Mouse (Mus musculus): Measurements from ENCODE around the gene Ddx20.

The Ddx20 gene

DNA sequence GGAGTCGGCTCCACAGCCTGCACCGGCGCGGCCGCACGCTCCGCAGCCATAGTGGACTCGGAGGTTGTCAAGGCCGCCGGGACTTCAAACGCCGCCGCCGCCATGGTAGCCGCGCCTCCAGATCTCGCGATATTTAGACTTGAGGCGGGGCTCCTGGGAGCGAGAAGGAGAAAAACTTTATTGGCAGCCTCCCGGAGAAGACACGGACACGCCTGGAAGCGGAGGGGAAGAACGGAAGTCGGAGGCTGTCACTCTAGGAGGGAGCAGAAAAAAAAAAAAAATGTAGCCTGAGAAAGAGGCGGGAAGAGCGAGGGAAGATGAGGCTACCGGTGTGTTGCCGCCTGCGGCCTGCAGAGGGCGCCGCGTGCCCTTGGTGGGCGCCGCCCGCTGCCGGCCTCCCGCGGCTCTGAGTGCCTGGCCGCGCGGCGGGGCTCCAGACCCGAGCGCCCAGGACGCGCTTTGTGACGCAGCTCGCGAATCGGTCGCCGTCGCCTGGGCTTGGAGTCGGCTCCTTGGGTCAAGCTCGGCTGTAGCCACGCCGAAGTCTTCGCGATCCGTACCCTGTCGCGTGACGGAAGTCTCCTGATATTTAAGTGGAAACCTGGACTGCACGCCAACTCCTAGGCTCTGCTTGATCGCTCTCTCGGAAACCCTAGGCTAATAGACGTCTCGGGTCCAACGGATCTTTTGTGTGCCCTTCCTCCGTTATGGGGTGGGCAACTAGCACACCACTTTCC lies at the start of gene Ddx20:
Gene Ddx20, minus strand, starts transcription at position 251 of the 737 bp plus-strand sequence.
- peak; percentile 97 for DNase-seq (ENCODE audit: low read depth, low spot score)

DNA sequence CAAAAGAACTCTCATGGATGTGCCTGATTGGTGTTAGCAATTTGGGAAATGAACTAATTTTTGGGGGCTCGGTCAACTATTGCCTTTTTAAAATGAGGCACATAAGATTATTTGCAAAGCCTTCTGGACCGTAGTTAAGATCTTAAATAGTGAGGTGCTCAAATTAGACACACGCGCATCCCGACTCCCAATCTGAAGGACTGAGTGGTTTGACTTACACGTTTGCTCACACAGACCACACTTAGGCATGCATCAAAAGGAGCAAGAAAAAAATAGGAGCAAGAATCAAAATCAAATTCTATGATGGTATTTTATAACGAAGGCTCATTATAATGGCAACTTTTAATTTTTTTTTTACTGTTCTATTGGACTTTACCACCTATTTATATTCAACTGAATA lies 49.7 kb upstream of the Ddx20 start:
- no peak for DNase-seq (ENCODE audit: low read depth, low spot score)

DNA sequence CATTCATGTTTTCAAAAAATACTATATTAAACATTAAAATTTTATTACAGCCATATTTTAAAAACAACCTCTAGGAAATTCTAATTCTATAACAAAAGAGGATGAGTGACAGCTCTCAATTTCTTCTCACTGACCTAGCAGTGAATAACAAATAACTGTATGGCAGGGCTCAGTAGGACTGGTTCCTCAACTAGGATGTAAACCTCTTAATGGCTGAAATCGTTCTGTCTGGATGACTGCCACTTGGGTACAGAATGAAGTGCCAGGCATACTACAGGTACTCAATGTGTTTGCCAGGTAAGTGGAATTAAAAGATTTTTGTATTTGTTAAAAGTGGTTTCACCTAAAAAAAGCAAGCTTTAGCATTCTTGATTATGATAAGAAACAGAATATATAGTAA lies 48.8 kb upstream of the Ddx20 start:
- no peak for DNase-seq (ENCODE audit: low read depth, low spot score)

DNA sequence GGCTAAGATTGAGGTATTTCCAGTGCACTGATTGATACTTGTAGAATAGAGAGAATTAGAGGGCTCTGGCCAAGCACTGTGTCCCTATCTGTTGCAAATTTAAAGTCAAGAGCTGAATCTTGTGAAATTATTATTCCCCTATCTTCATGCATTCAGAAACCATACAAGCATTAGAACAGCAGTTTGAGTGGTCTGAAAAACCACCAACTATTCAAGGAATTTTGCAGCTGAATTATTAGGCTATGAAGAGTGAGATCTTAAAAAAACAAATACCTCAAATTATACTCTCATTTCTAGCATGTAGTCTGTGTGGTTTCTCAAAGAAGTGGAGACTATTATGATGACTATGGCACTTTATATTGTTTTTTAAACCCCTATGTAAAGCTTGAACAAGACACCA lies 47.9 kb upstream of the Ddx20 start:
- no peak for DNase-seq (ENCODE audit: low read depth, low spot score)

DNA sequence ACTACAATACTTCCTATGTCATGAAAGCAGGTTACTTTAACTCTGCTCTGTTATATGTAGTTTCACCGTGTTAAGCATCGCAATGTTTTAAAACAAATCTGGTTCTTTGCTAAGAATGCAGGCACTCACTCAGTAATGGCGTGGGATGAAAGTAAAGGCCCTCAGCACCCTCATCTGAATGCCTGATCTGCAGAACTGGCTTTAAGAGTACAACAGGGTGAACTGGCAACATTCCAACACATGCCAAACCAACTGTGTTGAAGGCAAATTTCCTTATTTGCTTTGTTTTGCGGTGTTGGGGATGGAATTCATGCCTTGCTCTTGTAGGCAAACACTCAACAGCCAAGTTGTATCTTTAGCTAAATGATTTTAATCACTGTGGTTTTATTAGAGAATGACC lies 46.2 kb upstream of the Ddx20 start:
- DNase-seq (ENCODE audit: low read depth, low spot score) = no peak

DNA sequence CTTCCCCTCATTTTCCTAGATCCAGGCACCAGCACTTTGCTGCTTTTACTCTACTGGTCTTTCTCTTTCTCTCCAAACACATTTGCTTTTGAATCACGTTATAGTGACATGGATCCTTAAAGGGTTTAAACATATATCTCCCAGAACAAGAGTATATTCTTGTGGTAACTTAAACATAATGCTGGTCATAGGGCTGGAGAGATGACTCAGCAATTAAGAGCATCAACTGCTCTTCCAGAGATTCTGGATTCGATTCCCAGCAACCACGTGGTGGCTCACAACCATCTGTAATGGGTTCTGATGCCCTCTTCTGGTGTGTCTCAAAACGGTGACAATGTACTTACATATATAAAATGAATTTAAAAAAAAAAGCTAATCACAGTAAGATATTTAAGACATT lies 45.0 kb upstream of the Ddx20 start:
- DNase-seq (ENCODE audit: low read depth, low spot score) = no peak

DNA sequence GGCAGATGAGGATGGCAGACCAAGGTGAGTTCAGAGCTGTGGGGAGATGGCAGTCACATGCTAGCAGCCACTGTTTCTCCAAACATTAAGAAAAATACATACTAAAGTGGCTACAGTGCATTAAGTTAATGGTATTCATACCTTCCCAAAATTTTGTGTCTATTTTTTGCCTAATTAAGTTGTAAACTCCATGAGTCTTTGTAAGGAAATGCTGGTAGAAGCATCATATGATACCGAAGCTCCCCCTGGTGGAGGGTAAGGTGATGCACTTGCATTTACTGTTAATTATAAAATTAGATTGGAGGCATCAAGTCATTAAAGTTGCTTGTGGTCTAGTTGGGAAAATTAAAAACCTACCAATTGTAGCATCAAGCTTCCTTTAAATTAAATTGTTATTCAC lies 38.7 kb upstream of the Ddx20 start:
- DNase-seq (ENCODE audit: low read depth, low spot score) = no peak

DNA sequence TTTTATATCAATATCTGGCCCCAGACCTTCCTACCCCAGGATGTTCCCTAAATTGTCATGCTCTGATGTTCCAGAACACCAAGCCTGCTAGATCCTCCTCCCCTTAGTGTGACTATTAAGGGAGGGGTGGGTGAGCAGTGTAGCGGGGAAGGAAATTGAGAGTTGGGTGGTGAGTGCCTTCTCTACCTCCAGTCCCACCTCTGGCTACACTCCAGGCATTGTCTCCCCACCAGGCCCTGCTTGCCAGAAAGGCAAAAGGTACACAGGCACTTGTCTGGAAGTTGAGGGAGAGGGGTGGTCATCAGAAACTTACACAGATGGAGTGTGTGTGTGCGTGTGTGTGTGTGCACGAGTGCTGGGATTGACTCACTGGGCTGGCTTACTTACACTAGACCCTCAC lies 35.1 kb upstream of the Ddx20 start:
- DNase-seq (ENCODE audit: low read depth, low spot score) = no peak

DNA sequence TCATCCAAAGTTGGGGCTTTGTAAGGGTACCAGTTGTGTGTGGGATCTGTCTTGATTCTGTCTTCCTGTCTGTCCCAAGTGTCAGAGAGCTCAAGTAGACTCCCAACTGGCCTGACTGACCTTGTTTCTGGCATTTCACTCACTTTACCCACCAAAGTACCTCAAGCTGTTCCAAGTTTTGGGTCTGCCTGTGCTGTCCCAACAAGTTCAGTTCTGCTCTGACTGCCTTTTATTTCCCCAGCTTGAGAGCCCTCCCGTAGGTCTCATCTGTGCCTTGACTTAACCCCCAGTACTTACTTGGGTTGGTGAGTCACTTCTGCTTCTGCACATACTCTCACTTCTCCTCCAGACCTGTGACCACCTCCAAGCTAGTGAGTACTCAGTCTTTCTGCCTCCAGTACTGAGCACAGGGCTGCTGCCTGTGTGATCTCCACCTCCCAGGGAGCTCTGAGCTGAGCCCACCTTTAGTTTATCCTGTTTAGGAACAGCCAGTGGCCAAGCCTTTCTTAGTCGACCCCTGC lies 34.4 kb upstream of the Ddx20 start:
- DNase-seq (ENCODE audit: low read depth, low spot score) = no peak

DNA sequence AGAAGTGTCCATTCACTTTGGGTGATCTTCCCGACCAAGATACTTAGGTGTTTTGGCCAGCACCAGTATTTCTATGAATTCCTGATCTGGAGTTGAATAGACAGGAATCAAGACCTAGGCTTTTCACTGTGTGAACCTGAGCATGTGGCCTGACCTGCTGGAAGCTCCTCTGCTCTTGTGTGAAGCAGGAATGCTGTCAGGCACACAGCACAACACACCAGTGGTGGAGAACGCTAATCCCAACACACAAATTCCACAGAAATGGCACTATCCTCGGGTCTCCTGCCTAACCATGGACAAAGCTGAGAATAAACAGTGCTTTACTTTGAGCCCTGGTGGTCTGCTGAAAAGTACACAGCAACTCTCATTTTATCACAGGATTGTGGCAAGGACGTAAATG lies 33.1 kb upstream of the Ddx20 start:
- DNase-seq (ENCODE audit: low read depth, low spot score) = no peak

DNA sequence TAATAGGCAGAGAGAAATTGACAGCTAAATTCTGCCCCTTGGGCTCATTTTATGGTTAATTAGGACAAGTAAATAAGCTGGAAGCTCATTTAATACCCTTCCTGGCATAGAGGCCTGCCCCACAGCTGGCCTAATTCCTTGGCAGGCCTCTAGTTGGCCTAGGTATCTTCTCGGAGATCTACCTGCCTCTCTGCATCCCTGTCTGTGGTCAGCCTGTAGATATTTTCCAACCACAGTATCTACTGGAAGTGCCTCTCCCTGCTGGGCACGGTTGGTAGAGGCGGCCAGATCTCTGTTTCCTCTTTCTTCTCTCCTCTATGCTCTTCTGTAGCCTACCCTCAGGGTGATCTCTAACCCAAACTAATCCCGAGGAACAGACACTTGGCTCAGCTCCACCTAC lies 32.6 kb upstream of the Ddx20 start:
- DNase-seq (ENCODE audit: low read depth, low spot score) = no peak

DNA sequence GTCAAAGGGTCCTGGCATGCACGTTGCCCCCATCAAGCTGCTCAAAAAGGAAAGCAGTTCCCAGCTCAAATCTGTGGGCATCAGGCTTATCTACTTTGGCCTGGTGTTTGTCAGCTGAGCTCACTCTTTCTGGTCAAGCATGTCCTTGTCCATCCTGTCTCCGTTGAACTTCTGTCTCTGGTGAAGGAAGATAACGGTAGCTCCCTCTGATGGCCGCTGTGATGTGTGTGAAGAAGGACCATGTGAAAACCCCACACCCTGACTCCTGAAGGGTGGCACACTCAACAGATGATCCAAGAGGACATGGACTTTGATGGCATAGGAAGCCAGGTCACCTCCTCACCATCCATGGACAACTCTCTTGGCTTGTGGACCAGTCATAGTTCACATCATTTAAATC lies 31.4 kb upstream of the Ddx20 start:
- DNase-seq (ENCODE audit: low read depth, low spot score) = no peak

DNA sequence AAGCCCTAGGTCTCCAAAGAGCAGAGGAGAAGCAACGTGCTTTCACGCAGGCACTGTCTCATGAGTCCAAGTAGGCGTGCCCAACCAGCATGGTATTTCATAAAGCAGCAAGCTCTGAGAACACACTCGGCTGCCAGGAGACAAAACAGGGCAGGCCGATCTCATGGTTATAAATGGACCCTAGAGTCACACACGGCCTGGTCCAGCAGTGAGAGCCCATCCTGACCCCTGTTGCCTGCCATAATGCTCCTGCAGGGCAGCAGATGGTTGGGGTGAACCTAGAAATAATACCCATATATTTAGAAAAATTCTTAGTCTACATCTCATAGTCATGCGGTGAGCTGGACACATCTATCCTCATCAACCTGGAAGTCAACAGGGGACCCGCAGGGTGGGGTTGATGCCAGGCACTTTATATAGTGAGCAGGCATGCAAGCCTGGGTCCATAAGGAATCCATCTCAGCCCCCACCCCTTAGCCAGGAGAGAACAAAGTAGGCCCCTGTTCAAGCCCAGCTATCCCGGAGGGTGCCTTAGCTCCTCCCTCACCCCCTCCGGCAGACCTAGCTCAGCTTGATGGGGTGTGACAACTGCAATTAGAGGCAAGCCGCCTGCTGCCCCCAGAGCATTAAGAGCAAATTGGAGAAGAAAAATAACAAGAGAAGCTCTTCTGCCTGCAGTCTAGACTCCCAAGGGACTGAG lies 30.6 kb upstream of the Ddx20 start:
- DNase-seq (ENCODE audit: low read depth, low spot score) = no peak

DNA sequence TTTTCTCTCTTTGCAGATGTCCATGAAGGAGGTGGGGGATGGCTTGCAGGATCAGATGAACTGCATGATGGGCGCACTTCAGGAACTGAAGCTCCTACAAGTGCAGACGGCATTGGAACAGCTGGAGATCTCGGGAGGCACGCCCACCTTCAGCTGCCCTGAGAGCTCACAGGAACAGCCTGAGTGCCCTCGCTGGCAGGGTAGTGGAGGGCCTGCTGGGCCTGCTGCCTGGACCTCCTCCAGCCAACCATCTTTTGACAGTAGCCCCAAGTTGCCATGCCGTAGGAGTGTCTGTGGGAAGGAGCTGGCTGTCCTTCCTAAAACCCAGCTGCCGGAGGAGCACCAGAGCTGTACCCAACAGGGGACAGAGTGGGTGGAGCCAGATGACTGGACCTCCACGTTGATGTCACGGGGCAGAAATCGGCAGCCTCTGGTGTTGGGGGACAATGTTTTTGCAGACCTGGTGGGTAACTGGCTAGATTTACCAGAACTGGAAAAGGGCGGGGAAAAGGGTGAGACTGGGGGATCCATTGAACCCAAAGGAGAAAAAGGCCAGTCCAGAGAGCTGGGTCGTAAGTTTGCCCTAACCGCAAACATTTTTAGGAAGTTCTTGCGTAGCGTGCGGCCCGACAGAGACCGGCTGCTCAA lies 29.1 kb upstream of the Ddx20 start:
- no peak for DNase-seq (ENCODE audit: low read depth, low spot score)

DNA sequence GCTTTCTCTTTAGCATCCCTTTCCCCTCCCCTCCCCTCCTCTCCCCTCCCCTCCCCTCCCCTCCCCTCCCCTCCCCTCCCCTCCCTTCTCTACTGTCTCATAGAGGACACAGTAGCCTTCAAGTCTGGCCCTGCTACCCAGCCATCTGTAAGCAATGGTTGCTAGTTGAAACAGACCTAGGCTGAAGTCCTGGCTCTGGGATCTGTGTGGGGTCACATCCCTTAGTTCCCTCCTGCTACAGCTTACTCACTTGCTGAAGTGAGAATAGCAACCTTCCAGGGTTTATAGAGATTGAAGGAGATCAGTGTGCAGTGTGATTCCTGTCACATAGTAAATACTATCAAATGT lies 27.4 kb upstream of the Ddx20 start:
- no peak for DNase-seq (ENCODE audit: low read depth, low spot score)

DNA sequence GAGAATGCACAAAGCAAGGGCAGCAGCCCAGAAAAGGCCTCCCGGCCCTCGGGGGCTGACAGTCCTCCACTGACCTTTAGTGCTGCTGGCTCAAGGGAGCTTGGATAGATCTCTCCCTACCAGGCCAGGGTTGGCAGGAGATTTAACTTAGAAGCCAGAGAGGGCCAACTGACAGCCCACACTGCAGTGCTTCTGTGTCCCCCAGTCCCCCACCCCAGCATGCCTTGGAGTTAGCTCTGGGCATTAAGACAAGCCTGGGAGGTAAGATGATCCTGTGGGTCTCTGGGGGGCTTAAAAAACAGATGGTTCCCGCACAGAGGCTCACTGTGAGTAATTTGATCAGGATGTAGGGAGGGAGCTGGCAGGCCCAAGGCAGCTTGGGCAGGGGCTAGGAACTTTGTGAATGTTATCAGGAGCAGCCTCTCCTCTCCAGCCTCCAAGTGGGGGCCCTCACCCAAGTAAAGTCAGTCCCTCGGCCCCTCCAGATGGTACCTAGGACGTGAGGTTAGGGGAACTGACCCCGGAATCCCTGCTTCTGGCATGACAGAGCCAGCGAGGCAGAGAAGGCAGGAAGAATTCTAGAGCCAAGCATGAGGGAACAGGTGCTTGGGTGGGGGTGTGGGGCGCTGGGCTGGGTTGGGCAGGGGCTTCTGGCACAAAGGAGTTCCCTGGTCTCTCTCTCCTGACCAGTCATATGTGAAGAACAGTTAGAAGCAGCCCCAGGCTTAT lies 26.9 kb upstream of the Ddx20 start:
- no peak for DNase-seq (ENCODE audit: low read depth, low spot score)

DNA sequence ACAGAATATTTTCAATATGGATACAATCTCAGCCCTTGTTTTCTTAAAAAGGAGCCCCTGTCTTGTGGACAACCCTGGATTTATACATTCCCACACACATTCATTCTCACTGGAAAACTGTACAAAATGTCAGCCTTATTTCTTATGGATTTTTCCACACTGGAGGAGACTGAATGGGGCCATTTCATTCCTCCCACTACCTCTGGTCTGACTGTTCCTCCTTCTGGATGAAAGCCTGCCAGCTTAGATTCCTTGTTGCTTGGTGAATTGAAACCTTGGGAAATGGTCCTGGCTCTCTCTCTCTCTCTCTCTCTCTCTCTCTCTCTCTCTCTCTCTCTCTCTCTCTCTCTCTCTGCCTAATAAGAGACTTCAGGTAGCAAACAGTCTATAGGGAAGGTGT lies 25.5 kb upstream of the Ddx20 start:
- no peak for DNase-seq (ENCODE audit: low read depth, low spot score)

DNA sequence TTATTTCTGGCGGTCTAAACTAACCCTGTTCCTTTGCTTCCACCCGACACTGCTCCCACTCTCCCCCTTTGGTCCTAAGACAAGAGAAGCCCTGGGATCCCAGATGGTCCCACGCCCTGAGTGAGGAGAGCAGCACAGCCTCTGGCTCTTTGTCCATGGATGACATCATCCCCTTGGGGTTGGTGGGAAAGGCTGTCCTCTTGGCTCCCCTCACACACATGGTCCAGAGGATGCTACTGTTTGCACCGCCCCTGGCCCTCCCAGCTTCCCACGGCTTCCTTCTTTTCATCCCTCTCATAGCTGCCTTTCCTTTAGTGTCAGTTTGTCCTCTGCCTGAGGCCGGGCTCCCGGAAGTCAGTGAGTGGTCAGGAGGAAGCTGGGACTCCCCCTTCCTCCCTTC lies 24.4 kb upstream of the Ddx20 start:
- DNase-seq (ENCODE audit: low read depth, low spot score) = no peak

DNA sequence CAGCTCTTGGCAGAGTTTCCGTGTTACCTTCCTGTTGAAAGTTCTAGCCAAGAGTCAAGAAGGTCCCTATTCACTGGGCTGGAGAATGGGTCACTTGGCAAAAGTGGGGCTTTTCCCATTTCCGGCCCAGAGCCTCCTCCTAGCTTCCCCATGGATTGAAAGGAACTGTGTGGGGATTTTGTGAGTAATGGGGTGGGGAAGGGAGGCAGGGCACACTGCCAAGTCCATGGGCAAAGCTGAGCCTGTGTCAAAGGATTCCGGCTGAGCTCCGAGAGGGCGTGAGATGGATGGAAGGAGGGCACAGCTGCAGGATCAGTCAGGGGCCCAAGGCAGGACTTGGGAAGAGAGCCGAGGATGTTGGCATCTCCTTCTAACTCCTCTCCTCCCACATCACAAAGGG lies 22.9 kb upstream of the Ddx20 start:
- no peak for DNase-seq (ENCODE audit: low read depth, low spot score)

DNA sequence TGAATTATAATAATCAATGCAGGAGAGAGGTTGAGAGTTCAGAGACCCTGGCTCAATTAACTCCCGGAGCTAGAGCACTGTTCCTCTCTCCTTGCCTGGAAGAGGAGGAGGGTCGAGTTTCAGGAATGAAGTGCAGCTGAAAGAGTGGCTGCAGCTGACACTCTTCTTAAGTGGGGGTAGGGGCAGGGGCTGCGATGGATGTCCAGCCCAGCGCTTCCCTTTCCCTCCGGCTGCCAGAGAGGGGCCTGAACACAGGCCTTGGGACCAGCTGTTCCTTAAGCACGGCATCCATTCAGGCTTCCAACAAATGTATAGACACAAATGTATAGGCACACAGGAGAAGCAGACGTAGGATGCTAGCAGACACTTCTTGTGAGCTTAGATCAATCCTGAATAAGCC lies 20.2 kb upstream of the Ddx20 start:
- no peak for DNase-seq (ENCODE audit: low read depth, low spot score)

DNA sequence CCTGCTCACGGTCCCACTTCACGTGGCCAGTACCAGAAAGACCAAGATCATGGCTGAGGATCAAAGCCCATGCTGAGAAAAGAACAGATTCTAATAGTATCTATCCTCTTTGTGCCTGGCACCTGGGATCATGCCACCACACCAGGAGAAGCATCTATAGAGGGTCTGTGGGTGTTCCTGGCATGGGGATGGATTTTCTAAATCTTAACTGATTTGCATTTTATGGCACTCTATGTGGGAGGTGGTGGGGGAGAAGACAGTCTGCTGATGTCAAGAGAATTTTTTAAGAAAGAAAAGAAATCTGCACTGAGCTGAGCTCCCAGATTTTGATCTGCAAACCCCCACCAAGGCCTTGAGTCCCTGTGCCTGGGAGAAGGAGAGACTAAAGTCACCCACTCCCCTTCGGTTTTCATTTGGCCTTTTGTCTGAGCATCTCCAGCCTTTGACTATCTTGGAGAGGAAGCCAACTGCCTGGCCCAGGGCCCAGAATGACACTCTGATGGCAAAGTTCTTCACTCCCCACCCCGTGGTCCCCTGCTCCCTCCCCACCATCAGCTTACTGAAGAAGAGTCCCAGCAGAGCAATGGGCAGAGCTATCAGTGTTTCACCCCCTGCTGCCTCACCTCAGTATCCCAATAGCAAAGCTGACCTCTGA lies 19.1 kb upstream of the Ddx20 start:
- DNase-seq (ENCODE audit: low read depth, low spot score) = no peak

DNA sequence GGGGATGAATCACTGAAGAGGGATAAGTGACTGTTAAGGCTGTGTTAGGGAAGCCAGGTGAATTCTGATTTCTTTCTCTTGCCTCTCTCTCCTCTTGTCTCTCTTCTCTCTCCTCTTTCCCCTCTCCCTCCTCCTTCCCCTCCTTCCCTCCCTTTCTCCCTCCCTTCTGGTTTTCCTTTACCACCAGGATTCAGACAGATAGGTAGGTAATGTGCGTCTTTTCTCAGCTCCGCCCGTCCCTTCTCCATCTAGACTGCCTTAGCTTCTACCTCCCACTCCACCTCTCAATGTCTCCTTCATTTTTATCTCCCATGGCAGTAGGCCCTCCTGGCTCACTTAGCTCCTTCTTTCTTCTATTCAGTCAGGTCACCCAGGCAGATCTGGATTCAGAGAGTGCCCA lies 18.2 kb upstream of the Ddx20 start:
- no peak for DNase-seq (ENCODE audit: low read depth, low spot score)

All from brain, embryonic 18.5 days (tissue).